Mouse (Mus musculus) spleen, postnatal 36 days (tissue): ENCODE data around the gene Iqcn.

Experiments used
- DNase-seq, 2 experiments: peaks; one replicate each; pipeline ENCODE4 v3.0.0; 2022; ENCODE audit warnings: low spot score in 2 of 2, mixed read lengths in 1 of 2

Gene Iqcn

DNA sequence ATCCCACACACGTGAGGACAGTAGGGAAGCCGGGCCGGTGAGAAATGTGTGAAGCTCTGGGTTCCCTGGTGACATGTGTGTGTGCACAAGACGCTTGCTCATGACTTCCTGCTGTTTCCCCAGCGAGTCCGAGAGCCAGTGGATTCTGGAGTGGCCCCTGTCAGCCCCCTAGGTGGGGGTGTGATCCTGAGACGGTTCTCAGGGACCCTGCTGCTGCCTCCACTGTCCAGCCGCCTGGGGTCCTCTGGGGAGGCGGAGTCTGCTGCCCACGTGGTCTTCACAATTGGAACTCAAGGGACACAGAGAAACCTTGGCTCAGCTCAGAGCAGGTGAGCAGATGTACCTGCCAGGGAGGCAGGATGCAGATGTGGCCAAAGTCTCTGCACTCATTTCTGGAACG, 23.5 kb downstream of the Iqcn start:
- no peak for DNase-seq

DNA sequence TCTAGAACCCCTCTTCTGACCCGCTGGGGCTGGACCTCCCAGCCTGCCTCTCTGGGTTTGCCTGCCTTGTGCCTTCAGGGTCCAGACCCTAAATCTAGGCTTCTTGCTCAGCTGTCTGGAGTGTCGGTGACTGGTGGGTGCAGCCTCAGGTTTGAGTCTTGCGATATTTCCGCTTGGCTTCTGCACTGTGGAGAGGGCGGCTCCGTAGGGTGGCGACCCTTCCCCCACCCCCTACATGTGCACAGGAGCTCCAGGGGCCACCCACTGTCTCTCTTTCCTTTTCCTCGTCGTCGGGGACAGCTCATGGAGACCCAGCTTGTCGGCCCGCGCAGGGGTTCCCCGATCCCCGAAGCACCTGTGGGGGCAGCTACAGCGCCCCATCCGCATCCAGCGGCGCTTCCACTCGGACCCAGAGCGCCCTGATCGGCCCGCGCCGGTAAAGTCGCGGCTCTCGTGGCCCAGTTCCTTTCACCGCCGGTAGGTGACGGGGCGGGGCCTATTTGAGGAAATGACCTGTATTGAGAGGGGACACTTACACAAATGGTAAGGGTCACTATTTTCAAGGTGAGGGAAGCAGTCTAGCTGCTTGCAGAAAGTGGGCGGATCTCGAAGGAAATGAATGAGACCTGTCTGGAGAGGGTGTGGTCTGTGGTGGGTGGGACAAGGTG, 26.7 kb downstream of the Iqcn start:
- DNase-seq, result peak; percentile 72 to 75

DNA sequence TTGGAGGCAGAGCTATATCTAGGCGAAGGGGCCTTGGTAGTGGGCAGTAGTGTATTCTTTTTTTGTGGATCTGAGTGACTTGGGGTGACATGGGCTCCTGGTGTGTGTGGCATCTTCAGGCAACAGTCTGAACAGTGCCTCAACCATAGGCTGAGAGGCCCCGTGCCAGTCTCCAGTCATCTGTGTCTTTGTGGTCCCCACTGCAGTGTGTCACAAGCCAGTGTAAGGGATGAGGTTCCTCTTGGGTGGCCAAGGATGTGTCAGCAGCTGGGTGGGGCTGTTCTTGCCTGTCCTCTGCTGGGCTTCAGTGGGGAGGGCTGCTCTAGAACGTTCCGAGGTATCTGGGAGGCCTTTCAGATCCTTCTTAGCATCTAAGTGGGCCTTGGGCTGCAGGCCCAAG, 27.7 kb downstream of the Iqcn start:
- peak; percentile 74 to 75 for DNase-seq

DNA sequence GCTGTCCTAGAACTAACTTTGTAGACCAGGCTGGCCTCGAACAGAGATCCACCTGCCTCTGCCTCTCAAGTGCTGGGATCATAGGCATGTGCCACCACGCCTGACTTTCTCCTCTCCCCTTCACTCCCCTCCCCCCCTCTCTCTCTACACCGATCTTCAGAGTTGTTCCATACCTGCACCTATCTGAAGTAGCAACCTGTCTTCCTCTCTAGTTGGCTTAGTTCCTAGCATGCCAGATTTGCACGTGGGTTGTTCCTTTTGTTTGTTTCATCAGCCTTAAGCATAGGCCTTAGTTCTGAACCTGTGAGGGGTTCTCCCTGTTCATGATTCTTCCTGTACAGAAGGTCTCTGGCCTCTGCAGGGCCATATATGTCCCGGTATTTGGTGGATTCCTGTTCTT, 34.4 kb downstream of the Iqcn start:
- DNase-seq, result no peak

DNA sequence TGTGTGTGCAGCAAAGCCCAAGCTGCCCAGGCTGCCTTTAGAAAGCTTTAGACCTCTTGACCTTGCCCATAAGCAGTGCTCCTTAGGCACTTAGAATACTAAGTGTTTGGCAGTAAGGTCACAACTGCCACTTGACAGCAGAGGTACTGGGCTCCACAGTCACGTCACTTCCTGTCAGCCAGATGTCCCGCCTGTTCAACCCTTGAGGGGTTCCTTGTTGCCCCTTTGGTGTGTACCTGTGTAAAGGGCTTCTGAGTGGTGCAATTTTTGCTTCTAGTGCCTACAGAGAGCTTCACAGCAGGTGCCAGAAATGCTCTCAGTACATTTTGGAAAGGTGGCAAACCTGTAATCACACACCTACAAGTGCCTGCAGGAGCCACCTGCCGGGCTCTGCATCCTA, 35.0 kb downstream of the Iqcn start:
- DNase-seq, result no peak

DNA sequence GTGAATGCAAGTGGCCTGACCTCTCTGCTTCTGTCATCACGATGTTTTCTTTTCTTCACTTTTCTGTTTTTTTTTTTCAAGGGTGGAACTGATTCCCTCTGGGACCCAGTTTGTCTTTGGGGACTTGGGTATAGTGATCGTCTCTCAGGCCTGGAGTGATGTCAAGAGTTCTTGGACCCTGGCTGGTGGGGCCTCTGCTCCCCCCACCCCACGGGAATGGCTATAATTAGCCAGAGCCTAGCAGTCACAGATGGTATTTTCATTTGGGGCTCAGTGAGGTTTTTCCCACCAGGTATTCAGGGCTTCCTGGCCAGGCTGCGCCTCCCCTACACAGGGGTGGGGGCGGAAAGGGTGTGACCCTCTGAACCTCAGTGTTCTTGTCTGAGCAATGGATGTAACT, 38.4 kb downstream of the Iqcn start:
- DNase-seq, result no peak

DNA sequence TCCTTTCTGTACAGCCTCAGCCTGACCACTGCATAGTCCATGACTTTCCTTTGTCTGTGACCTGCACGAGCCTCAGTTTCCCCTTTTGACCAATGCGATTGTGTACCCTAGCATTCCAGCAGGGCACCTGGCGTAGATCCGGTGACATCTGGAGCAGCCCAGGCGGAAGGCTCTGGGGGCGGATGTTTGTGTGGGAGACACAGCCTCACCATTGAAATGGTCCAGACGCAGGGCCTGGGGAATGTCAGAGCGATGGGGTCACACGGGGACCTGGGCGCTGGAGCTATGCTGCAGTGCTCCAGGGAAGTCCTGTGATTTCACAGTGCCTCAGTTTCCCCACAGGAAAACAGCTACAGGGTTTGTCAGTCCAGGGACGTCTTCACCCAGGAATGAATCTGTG, 38.9 kb downstream of the Iqcn start:
- DNase-seq, result no peak

DNA sequence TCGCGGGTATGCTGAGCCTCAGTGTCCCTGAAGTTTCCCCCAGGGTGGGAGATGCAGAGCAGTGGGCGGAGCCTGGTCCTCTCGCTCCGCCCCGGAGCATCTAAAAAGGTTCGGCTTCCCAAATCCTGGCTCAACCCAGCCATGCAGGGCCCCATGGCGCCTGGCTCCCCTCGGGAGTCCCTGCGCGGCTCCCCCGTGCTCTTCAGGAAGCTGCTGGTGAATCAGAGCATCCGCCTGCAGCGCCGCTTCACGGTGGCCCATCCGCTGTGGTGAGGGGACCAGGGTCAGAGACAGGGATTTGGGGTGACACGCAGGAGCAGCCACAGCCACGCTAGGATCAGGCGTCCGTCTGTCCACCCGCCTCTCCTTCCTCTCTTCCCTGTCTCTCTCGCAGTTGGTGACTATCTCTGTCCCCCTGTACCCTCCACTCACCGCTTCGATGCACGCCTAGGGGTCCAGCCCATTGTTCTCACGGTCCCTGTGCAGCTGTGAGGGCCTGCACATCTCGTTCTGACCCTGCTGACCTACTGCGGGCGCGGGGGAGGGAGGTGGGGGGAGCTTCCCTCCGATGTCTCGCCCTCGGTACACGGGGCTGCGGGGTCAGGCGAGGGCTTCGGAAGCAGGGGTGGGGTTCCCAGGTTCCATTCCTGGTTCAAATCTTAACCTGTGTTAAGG, 39.9 kb downstream of the Iqcn start:
- DNase-seq, result no peak

DNA sequence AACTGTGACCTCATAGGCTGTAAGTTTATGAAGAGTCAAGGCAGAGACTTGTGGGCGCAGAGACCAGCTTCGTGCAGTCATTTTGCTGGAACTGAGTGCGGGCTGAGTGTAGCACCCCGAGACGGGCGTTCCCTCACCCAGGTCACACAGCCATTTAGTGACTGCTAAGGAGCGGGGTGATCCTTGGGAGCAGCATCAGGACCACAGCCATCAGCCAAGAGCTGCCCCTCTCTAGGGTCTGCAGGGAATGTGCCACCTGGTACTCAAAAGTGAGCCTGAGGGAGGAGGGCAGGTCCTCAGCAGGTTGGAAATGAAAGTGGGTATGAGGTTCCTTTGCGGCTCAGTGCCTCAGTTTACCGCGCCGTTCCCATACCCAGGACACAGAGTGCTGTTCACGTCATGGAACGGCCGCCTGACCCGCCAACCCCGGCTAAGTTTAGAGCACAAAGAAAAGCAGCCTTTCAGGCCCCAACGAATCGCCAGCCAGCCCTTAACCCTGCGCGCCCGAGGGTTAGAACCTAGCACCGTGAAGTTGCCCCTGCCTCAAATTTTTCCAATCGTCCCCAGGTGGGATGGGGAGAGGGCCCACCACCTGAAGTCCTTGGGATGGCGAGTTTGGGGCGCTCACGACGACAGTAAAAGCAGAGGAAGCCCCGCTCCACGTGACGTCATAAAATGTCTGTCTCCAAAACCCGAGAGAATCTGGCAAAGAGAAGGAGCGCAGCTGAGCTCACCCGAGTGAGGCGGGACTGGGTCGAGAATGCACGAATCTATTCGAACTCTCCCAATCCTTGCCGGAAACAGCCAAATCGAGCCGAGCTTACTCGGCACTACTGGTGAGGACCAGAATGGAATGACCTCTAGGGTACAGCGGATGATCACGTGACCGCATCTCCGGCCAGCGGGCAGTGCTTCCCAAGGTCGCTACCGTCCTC, 40.7 kb downstream of the Iqcn start:
- DNase-seq, result peak in 1 of 2 experiments; percentile 42

DNA sequence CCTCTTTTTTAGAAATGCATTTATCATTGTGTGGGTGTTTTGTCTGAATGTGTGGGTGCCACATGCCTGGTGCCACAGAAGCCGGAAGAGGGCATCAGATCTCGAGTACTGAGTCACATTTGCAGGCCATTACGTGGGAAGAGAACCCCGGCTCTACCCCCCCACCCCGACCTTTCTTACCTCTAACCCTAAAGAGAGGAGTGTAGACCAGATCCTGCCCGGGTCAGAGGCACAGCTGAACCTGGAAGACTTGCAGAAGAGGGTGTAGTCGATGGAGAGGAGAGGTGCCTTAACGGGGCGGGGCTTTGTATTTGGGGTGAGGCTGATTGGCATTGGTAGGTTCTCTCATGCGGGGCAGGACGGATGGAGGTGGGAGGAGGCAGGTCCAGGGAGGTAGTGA, 41.5 kb downstream of the Iqcn start:
- DNase-seq, result no peak

DNA sequence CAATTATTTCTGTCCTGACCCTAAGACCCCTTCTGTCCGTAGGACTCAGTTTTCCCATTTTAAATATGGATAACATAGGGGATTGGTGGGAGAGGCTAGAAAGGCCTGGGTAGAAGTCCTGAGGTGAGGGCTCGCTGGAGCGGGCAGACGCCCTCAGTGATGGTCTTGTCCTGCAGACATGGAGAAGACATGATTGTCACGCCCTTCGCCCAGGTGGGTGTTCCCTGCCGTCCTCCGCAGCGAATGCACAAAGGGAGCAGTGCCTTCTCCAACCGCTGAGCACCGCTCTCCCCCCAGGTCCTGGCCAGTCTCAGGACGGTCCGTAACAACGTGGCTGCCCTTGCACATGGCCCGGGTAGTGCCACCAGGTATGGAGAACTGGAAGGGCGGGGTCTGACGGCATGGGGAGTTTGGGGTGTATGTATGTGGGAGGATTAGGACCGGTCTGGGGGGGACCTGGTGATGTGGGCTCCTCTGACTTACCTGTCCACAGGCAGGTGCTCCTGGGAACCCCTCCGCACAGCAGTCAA, 42.5 kb downstream of the Iqcn start:
- DNase-seq, result no peak

DNA sequence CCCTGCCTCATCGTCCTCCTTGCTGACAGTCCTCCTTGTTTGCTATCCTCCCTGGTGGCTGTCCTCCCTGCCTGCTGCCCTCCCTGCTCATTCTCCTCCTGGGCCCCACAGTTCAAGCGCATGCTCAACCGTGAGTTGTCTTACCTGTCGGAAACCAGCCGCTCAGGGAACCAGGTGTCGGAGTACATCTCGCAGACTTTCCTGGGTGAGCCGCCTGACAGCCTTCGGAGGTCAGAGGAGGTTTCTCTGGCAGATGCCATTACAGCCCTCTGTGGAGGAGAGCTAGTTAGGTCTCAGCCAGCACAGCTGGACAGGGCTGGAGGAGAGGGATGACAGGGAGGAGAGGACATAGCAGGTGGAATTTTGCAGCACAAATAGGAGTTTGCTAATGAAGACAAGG, 43.4 kb downstream of the Iqcn start:
- no peak for DNase-seq

DNA sequence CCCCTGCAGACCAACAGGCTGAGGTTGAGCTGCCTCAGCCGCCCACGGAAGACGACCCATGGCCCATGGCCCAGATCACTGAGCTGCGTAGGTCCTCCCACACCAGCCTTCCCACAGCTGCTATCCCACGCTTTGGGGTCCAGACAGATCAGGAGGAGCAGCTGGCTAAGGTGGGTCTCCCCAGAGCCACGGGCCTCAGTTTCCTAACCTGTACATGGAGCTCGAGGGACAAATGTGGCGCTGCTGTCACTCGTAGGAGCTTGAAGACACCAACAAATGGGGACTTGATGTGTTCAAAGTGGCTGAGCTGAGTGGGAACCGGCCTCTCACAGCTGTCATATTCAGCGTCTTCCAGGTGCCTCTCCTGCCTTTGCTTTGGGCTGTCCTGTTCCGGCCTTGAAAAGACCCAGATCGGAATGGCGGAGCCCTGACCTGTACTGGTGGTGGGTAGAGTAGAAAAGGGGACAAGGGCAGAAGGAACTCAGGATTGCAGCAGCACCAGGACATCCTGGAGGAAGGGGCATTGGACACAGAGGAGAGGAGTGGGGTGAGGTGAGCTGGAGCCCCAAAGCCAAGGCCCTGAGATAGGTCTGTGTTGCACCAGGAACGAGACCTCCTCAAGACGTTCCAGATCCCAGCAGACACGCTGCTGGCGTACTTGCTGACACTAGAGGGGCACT, 44.1 kb downstream of the Iqcn start:
- DNase-seq, result no peak

DNA sequence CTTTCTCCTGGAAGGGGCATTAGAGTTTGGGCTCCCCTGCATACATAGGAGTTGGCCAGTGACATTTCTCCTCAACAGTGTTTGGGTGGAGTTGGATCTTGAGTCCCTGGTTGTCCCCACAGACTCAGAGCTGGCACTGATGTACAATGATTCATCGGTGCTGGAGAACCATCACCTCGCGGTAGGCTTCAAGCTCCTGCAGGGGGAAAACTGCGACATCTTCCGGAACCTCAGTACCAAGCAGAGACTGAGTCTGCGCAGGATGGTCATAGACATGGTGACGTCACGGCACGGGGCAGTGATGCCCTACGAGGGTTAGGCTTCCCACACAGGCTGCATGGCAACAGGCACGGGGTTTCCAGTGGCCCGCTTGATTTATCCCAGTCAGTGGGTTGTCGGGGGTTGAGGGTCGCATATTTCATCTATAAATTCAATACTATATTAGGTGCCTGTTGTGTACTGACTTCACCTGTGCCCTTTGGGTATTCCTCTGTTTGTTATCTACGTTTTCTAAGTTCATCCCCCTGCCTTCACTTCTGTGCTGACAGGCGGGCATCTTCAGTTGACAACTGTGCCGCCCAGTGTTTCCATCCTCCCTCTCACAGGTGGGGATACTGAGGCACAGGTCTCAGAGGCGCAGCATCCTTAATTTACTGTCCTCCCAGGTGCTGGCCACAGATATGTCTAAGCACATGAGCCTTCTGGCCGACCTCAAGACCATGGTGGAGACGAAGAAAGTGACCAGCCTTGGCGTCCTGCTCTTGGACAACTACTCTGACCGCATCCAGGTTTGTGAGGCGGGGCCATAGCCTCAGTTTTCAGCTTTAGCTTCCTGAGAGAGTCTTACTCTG, 45.2 kb downstream of the Iqcn start:
- DNase-seq, result no peak

DNA sequence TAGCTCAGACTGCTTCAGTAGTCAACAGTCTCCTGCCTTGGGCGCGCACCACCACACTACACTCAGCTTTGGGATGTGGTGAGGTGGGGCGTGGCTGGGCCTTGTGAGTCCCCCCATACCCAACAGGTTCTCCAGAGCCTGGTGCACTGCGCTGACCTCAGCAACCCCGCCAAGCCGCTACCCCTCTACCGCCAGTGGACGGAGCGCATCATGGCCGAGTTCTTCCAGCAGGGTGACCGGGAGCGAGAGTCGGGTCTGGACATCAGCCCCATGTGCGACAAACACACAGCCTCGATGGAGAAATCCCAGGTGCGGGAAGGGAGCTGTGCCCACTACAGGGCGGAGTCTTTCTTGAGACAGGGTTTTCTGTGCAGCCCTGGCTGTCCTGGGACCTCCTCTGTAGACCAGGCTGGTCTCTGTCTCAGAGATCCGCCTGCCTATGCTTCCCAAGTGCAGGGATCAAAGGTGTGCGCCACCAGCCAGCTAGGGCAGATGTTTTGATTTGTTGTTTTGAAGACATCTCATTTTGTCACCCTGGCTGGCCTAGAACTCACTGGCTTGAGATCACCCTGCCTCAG, 45.9 kb downstream of the Iqcn start:
- DNase-seq, result no peak

DNA sequence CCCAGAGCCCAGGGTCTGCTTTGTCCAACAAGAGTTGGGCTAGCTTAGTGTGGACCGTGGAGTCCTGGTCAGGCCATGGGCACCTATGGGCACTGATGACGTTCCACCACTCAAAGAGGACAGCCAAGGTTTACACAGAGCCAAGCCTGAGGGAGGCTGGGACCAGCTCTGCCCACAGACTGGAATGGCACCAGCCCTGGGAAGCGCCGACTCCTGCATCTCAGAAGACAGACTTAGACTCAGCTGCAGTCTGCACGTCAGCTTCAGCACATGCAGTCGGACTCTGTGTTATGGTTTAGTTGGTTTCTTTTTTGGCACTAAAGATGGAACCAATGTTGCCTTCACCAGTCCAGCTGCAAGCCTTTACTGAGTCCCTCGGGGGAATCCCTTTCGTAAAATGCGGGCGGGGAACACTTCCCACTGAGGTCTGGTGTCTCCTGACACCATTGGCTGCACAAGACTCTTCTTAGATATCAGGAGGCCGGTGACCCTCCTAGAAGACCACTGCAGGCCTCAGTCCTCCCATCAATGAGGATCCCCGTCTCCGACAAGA, 46.9 kb downstream of the Iqcn start:
- no peak for DNase-seq

DNA sequence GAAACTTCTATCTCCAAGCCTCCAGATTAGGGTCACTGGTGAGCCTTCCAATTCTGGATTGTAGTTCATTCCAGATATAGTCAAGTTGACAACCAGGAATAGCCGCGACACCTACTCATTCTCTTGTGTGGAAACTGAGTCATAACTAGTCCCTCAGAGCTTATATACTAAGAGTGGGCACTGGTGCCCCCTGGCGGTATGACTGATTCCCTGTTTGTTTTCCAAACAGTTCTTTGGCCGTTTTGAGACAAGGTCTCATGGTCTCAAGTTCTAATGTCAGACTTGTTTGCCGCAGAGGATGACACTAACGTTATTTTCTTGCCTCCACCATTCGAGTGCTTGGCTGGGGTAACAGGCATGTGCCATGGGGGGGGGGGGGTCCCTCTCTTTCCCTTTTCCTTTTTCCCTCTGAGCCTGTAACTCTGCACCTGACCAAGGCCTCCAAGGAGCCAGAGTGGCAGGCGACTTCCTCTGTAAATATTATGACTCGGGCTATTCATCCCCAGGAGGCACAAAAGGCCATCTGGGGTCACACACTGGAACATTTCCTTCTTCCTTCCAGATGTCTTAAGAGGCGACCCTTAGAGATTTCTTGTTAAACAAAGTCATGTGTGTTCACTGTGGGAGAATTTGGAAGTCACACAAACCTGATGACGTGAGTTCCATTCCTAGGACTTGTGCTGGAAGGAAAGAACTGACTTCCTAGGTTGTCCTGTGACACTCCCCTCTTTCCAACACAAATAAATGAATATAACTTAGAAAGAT, 48.9 kb downstream of the Iqcn start:
- DNase-seq, result peak in 1 of 2 experiments; percentile 78

DNA sequence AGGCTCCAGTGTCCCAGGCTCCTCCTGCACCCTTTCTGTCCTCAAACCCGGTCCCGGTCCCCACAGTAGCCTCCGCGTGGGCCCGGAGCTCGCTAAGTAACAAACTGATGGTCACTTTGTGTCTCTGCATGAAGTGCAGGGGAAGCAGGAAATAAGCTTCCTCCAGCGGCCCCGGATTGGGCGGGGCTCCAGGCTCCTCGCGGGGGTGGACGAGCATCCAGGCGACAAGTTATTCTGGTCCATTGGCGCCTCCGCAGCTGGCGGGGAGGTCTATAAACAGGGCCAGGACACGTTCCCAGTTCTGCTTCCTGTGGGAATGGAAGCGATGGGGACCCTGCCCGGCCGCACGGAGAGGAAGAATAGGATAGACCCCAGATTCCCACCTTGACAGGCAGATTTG, 49.9 kb downstream of the Iqcn start:
- DNase-seq, result peak; percentile 82 to 84
